Mouse (Mus musculus): ENCODE measurements around the gene Cobll1. TPM values are rescaled to one million over a fixed set of nuclear protein-coding genes. Genes with fewer than 3 reads are reported as not detected.

The Cobll1 gene
- polyA plus RNA-seq, 1 experiment from 2014 or later = 3.3 TPM

DNA sequence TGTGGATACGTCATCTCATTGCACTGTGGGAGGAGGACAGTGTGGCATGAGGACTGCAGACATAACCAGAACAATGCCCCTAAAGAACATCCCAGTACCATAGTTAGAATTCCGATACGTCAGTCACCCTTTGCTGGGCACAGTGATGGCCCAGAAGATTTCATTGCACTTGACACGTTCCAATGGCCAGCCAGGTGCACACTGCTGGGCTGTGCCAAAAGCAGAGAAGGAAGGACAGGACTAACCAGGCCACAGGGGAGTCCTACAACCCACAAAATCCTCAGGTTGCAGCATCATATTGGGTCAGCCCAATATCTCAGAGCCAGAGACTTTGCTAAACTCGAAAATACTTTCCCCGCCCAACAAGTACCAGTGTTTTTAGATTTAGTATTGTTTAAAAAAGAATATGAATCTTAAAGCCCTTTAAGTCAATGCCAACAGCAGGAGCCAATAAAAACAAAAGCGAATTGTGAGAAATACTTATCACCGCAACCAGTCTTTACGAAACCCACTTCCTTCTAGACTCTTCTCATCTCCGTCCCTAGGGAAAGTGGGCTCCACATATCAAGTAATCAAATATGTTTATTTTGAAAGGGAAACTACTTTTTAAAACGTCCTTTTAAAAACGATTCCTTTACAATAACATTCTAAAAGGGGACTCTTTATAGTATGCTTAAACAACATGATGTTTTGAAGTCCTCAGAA lies 46.0 kb downstream of the Cobll1 start:
- no peak overlapping the region for H3K27ac ChIP-seq (ENCODE audit: low read length)
- 84% methylated on average over 12 of the region's 12 CpGs for WGBS
- H3K27me3 ChIP-seq (ENCODE audit: control insufficient read depth, insufficient read depth, low read depth, low read length) = no peaks in the 10 kb centered on the region
- no peaks in the 10 kb centered on the region for H3K9me3 ChIP-seq (replicated peaks; ENCODE audit: control insufficient read depth, low read length, poor library complexity, severe bottlenecking)
- H3K36me3 ChIP-seq (ENCODE audit: control insufficient read depth, insufficient read depth, low read length) = no peaks in the 10 kb centered on the region
- H3K4me2 ChIP-seq (ENCODE audit: low read length) = no peak overlapping the region
- no peaks in the 10 kb centered on the region for H3K4me1 ChIP-seq (ENCODE audit: control insufficient read depth, insufficient read depth, low read length)
- ATAC-seq = no peak
- H3K9ac ChIP-seq (ENCODE audit: low read depth, low read length) = no peak overlapping the region
- H3K4me3 ChIP-seq (ENCODE audit: low read depth, low read length) = no peak overlapping the region

- Histone ChIP-seq H3K4me2 (ENCODE audit: low read length) (no peak overlapping the region), H3K27me3 (ENCODE audit: control insufficient read depth, insufficient read depth, low read depth, low read length) (no peaks in the 10 kb centered on the region), H3K4me1 (ENCODE audit: control insufficient read depth, insufficient read depth, low read length) (no peaks in the 10 kb centered on the region), H3K9ac (ENCODE audit: low read depth, low read length) (no peak overlapping the region), H3K9me3 (replicated peaks; ENCODE audit: control insufficient read depth, low read length, poor library complexity, severe bottlenecking) (no peaks in the 10 kb centered on the region), H3K27ac (ENCODE audit: low read length) (no peak overlapping the region), H3K36me3 (ENCODE audit: control insufficient read depth, insufficient read depth, low read length) (no peaks in the 10 kb centered on the region), H3K4me3 (ENCODE audit: low read depth, low read length) (no peak overlapping the region)
- ATAC-seq = no peak
- 73% methylated on average over 7 of the region's 7 CpGs for WGBS
Observed at GRCm38 (mm10) chr2:65191398-65191797, 47.8 kb downstream of the Cobll1 start.

DNA sequence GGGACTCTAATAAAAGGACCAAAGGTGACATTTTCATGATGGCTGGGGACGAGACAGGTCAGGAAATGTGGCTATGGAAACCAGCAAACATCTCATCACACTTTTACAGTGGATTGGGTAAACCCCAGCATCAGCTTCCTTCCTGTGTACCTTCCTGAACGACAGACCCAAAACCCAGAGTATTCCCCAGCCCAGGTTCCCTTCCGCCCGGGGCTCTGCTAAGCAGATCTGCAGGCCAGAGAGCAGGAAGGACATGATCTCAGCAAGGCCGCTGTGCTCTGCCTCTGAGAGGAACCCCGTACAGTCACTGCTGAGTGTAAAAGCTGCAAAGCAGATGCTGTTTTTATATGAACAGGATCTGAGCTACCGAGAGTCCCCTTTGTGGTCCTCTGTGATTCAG lies 49.9 kb downstream of the Cobll1 start:
- Histone ChIP-seq H3K27ac (ENCODE audit: low read length) (no peak overlapping the region), H3K9me3 (replicated peaks; ENCODE audit: control insufficient read depth, low read length, poor library complexity, severe bottlenecking) (no peaks in the 10 kb centered on the region), H3K4me3 (ENCODE audit: low read depth, low read length) (no peak overlapping the region), H3K4me2 (ENCODE audit: low read length) (no peak overlapping the region), H3K27me3 (ENCODE audit: control insufficient read depth, insufficient read depth, low read depth, low read length) (no peaks in the 10 kb centered on the region), H3K4me1 (ENCODE audit: control insufficient read depth, insufficient read depth, low read length) (no peaks in the 10 kb centered on the region), H3K9ac (ENCODE audit: low read depth, low read length) (no peak overlapping the region), H3K36me3 (ENCODE audit: control insufficient read depth, insufficient read depth, low read length) (no peaks in the 10 kb centered on the region)
- 65% methylated on average over 7 of the region's 7 CpGs for WGBS
- no peak for ATAC-seq

DNA sequence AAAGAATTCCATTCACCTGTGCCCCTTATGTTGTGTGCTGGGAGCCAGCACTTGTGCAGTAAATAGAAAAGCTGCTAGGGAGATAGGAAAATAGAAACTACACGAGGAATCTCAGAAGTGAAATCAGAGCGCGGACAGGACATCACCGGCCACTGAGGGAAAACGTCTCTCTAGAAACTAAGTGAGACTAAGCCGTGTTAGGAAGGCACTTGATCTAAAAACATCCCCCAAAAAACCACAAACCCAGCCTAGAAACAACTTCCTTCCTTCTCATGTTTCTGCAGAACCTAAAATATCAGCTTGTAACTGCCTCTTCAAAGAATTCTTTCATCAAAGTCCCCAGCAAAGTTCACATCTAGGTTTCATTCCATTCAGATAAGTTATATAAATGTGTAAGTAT lies 50.6 kb downstream of the Cobll1 start:
- Histone ChIP-seq H3K9me3 (replicated peaks; ENCODE audit: control insufficient read depth, low read length, poor library complexity, severe bottlenecking) (no peaks in the 10 kb centered on the region), H3K4me3 (ENCODE audit: low read depth, low read length) (no peak overlapping the region), H3K4me2 (ENCODE audit: low read length) (no peak overlapping the region), H3K36me3 (ENCODE audit: control insufficient read depth, insufficient read depth, low read length) (no peaks in the 10 kb centered on the region), H3K27ac (ENCODE audit: low read length) (no peak overlapping the region), H3K9ac (ENCODE audit: low read depth, low read length) (no peak overlapping the region), H3K4me1 (ENCODE audit: control insufficient read depth, insufficient read depth, low read length) (no peaks in the 10 kb centered on the region), H3K27me3 (ENCODE audit: control insufficient read depth, insufficient read depth, low read depth, low read length) (no peaks in the 10 kb centered on the region)
- 69% methylated on average over 6 of the region's 6 CpGs for WGBS
- no peak for ATAC-seq

- no peaks in the 10 kb centered on the region for H3K36me3 ChIP-seq (ENCODE audit: control insufficient read depth, insufficient read depth, low read length)
- peaks cover 4% of the 10 kb centered on the region; the same call in 1 of the 2 replicates for H3K4me1 ChIP-seq (ENCODE audit: control insufficient read depth, insufficient read depth, low read length)
- no peak overlapping the region for H3K4me3 ChIP-seq (ENCODE audit: low read depth, low read length)
- no peaks in the 10 kb centered on the region for H3K9me3 ChIP-seq (replicated peaks; ENCODE audit: control insufficient read depth, low read length, poor library complexity, severe bottlenecking)
- H3K4me2 ChIP-seq (ENCODE audit: low read length) = no peak overlapping the region
- H3K27me3 ChIP-seq (ENCODE audit: control insufficient read depth, insufficient read depth, low read depth, low read length) = no peaks in the 10 kb centered on the region
- no peak for ATAC-seq
- no peak overlapping the region for H3K9ac ChIP-seq (ENCODE audit: low read depth, low read length)
- H3K27ac ChIP-seq (ENCODE audit: low read length) = no peak overlapping the region
Observed at GRCm38 (mm10) chr2:65187652-65188051, 51.6 kb downstream of the Cobll1 start.

- Histone ChIP-seq H3K4me1 (ENCODE audit: control insufficient read depth, insufficient read depth, low read length) (peaks cover 9% of the 10 kb centered on the region; the same call in 1 of the 2 replicates), H3K4me2 (ENCODE audit: low read length) (no peak overlapping the region), H3K27me3 (ENCODE audit: control insufficient read depth, insufficient read depth, low read depth, low read length) (no peaks in the 10 kb centered on the region), H3K4me3 (ENCODE audit: low read depth, low read length) (no peak overlapping the region), H3K9ac (ENCODE audit: low read depth, low read length) (no peak overlapping the region), H3K36me3 (ENCODE audit: control insufficient read depth, insufficient read depth, low read length) (no peaks in the 10 kb centered on the region), H3K27ac (ENCODE audit: low read length) (no peak overlapping the region), H3K9me3 (replicated peaks; ENCODE audit: control insufficient read depth, low read length, poor library complexity, severe bottlenecking) (no peaks in the 10 kb centered on the region)
- ATAC-seq = no peak
- 98% methylated on average over 3 of the region's 3 CpGs for WGBS
Observed at GRCm38 (mm10) chr2:65187164-65187563, 52.0 kb downstream of the Cobll1 start.

DNA sequence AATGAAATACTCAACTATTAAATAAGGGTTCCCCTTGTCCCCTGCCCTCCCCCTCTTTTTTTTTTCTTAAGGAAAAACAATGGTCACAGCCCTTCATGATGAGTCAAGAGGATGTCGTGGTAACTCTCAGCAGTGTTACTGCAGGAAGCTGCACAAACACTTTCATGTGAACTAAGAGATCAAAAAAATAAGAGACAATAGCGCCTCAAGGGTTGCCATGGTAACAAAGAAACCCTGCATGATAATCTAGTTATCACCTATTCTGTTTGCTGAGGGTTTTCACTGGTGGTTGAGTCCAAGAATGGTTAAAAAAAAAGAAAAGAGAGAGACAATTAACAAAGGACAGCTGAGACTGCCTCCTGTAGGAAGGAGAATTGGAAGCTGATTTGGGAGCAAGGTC lies 56.5 kb downstream of the Cobll1 start:
- no peak overlapping the region for H3K9ac ChIP-seq (ENCODE audit: low read depth, low read length)
- no peak overlapping the region for H3K4me3 ChIP-seq (ENCODE audit: low read depth, low read length)
- H3K27ac ChIP-seq (ENCODE audit: low read length) = peak overlapping the region; percentile 48
- H3K9me3 ChIP-seq (replicated peaks; ENCODE audit: control insufficient read depth, low read length, poor library complexity, severe bottlenecking) = no peaks in the 10 kb centered on the region
- WGBS = 5% methylated on average over 2 of the region's 2 CpGs
- peaks cover 16% of the 10 kb centered on the region for H3K4me1 ChIP-seq (ENCODE audit: control insufficient read depth, insufficient read depth, low read length)
- H3K36me3 ChIP-seq (ENCODE audit: control insufficient read depth, insufficient read depth, low read length) = no peaks in the 10 kb centered on the region
- ATAC-seq = peak; percentile 61
- H3K27me3 ChIP-seq (ENCODE audit: control insufficient read depth, insufficient read depth, low read depth, low read length) = no peaks in the 10 kb centered on the region
- H3K4me2 ChIP-seq (ENCODE audit: low read length) = no peak overlapping the region

GRCm38 (mm10) chr2:65181736-65182135 lies 57.5 kb downstream of the Cobll1 start:
- Histone ChIP-seq H3K4me3 (ENCODE audit: low read depth, low read length) (no peak overlapping the region), H3K27ac (ENCODE audit: low read length) (no peak overlapping the region), H3K36me3 (ENCODE audit: control insufficient read depth, insufficient read depth, low read length) (no peaks in the 10 kb centered on the region), H3K4me2 (ENCODE audit: low read length) (no peak overlapping the region), H3K9ac (ENCODE audit: low read depth, low read length) (no peak overlapping the region), H3K27me3 (ENCODE audit: control insufficient read depth, insufficient read depth, low read depth, low read length) (no peaks in the 10 kb centered on the region), H3K4me1 (ENCODE audit: control insufficient read depth, insufficient read depth, low read length) (peaks cover 16% of the 10 kb centered on the region), H3K9me3 (replicated peaks; ENCODE audit: control insufficient read depth, low read length, poor library complexity, severe bottlenecking) (no peaks in the 10 kb centered on the region)
- WGBS = 75% methylated on average over 8 of the region's 8 CpGs
- ATAC-seq = no peak

DNA sequence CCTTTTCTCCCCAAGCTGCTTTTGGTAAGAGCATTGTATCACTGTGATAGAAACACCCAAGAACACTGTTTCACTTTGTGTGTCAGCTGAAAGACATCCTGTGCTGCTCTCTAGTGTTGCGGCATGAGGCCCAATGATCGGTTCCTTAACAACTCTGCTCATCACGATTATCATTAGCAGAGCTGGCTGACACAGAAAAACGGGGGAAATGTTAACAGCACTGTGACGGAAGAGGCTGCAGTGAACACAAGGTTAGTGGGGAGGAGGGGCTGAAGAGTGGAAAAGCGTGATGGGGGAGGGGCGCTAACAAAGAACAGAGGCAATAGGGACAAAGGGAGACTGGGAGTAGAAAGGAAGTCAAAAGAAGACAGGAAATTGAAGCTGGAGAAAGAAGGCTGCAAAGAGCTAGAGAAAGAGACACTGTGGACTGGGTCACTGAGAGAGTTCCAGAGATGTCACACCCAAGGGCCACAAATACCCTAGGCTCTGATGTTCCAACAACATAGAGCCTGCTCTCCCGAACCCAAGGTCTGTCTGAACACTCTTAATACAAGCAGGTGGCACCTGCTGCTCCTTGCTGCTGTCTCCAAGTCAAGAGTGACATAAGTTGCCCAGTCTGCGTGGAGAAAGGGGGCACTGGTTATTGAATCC lies 58.0 kb downstream of the Cobll1 start:
- peak overlapping the region; percentile 25 for H3K4me2 ChIP-seq (ENCODE audit: low read length)
- H3K9me3 ChIP-seq (replicated peaks; ENCODE audit: control insufficient read depth, low read length, poor library complexity, severe bottlenecking) = no peaks in the 10 kb centered on the region
- H3K9ac ChIP-seq (ENCODE audit: low read depth, low read length) = no peak overlapping the region; the same call in 1 of the 2 replicates
- H3K4me3 ChIP-seq (ENCODE audit: low read depth, low read length) = no peak overlapping the region
- H3K27ac ChIP-seq (ENCODE audit: low read length) = peak overlapping the region; percentile 9; the same call in 1 of the 2 replicates
- H3K27me3 ChIP-seq (ENCODE audit: control insufficient read depth, insufficient read depth, low read depth, low read length) = no peaks in the 10 kb centered on the region
- ATAC-seq = peak; percentile 60; the same call in 1 of the 2 replicates
- peaks cover 16% of the 10 kb centered on the region for H3K4me1 ChIP-seq (ENCODE audit: control insufficient read depth, insufficient read depth, low read length)
- 27% methylated on average over 9 of the region's 9 CpGs for WGBS
- no peaks in the 10 kb centered on the region for H3K36me3 ChIP-seq (ENCODE audit: control insufficient read depth, insufficient read depth, low read length)

Measured in midbrain, embryonic 16.5 days (tissue).